Mouse (Mus musculus) adrenal gland, adult 2 months (tissue): Measurements from ENCODE around the gene Nptxr. TPM values are rescaled to one million over a fixed set of nuclear protein-coding genes. Genes with fewer than 3 reads are reported as not detected.

Experiments
- DNase-seq: peaks from one replicate; pipeline ENCODE4 v3.0.0; 2021
- long read RNA-seq: library from polyadenylated mRNA; stranded (forward); transcript quantifications from one replicate; pipeline ENCODE4 v2.0.0, GENCODE M21; 2021
- polyA plus RNA-seq: library from polyadenylated mRNA; depleted of rRNA; stranded (reverse); fragments of >200 nt; gene quantifications from 2 replicates; pipeline ENCODE4 v1.2.3, GENCODE M21; 2012; rRNA removed
- total RNA-seq, 2 experiments: library from RNA; stranded (reverse); gene quantifications; 2 replicates each; pipeline ENCODE4 v1.2.3; 2021

Gene Nptxr
- 1 to 10 TPM; 4.4 to 7.9 TPM for total RNA-seq
- polyA plus RNA-seq = 5.5 and 6.3 TPM in 2 replicates
- long read RNA-seq, full-length matches to known transcripts = 5 of 8 reads
- long read RNA-seq, partial matches to known transcripts = 0 of 8 reads
- long read RNA-seq, other reads (novel, unspliced or antisense) = 3 of 8 reads

DNA sequence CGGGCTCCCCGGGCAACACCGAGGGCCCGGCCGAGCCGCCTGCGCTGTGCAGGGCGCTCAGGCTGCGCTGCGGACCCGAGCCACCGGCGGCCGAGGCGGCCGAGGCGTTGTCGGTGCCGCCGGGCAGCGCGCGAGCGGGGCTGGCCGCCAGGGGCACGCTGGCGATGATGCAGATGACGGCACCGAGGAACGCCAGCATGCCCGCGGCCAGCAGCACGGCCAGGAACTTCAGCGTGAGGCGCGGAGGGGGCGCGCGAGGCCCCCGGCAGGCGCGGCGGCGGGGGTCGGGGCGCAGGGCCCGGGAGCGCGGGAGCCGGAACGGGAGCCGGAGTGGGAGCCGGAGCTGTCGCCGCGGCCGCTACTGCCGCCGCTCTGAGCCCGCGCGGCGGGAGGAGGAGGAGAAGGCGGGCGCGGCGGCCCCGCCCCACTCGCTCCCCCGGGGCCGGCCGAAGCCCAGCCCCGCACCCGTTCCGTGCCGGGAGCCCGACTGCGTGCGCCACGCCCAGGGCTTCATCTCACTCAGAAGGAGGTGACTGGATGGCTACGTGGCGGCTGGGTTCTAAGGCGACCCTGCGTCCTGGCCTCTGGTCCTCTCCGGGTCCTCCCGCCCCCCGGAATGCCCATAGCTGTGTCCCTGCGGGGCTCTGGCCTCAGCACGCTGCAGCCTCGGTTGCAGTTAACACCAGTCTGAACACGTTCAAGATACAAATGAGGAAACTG is at the start of gene Nptxr:
TSS of gene Nptxr (minus strand) at position 415 of the 720 bp plus-strand sequence.
- peak; percentile 78 for DNase-seq

DNA sequence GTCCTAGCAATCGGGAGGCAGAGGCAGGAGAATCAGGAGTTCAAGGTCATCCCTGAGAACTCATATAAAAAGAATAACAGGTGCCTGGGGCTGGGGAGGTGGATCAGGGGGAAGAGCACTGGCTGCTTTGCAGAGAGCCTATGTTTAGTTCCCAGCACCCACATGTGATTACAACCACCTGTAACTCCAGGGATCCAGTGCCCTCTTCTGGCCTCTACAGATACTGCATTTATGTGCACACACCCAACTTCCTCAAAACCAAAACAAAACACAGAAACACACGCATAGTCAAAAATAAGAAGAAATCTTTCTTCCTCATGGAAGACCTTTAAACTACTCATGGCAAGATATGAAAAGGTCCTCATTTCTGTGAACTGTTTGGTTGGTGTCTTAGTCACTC is 45.6 kb upstream of the Nptxr start:
- DNase-seq = no peak

DNA sequence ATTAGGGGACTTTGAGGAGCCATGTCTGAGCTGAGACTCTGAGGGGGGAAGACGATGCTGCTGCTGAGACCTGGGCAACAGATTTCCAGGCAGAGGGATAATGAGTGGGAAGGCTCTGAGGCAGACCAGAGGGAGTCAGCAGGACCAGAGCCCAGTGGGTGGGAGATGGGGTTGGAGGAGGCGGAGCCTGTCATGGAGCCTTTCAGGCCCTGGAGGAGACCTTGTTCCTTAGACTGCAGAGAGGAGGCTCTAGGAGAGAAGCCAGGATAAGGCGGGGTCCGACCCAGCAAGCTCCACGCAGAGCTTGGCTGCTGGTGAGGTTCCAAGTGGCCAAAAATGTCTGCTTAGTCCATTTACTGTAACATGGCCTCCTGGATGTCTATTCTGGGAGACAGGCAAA is 42.5 kb upstream of the Nptxr start:
- DNase-seq = no peak

DNA sequence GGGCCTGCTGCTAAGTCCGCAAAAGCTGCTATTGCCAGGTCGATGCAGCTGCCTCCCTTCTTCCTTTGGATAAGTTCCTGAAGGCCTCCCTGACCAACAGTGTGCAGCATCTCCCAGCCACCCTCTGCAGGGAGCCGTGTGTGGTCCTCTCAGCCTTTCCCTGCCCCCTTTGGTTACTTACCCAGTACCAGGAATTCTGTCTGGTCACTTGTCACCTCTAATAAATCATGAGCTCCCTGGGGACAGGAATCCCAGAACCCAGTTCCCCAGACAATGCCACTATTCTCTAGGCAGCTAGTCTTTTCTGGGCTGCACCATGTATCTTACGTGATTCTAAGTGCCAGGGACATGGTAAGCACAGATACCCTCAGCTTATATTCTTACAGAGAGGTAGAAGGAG is 41.4 kb upstream of the Nptxr start:
- no peak for DNase-seq

DNA sequence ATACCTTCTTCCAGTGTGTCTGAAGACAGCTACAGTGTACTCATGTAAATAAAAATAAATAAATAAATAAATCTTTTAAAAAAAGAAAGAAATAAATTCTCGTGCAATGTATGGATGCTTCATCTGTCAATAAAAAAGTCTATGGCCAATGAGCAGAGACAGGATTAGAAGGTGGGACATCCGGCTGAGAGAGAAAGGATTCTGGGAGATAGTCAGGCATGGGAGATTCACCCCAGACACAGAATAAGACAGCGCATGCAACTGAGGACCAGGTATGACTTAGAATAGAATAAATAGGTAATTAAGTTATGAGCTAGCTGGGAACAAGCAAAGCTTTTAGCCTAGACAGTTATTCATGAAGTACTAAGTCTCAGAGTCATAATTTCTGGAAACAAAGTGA is 38.4 kb upstream of the Nptxr start:
- no peak for DNase-seq

DNA sequence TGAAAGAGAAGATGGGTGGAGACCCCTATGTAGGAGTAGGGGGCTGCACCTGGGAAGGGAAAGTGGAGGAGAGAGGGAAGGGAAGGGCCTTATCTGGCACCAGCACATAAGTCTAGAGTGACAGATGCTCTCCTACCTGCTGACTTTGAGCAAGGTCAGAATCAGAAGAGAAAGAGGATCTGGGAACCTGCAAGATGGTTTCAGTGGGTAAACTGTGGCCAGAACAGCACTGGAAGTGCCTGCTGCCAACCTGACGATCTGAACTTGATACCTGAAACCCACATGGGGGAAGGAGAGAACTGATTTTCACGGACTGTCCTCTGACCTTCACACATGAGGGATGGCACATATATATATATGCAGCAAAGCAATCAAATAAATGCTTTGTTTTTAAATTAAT is 35.7 kb upstream of the Nptxr start:
- DNase-seq = no peak

DNA sequence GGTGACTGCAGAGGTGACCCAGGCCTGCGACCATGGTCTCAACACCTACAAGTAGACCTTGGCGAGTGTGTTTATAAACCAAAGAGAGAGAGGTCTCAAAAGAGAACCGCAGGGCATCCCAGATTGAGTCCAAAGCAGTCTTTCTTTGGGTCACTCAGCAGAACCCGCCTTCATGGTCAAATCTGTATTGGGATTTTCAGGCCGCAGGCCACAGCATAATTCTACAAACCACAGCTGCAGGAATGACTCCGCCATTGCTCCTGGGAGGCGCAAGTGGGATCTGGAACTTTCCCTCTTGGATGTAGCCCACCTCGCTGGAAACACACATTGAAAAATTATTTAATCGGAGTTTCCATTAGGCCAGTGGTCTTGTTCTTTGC is 30.3 kb upstream of the Nptxr start:
- no peak for DNase-seq

DNA sequence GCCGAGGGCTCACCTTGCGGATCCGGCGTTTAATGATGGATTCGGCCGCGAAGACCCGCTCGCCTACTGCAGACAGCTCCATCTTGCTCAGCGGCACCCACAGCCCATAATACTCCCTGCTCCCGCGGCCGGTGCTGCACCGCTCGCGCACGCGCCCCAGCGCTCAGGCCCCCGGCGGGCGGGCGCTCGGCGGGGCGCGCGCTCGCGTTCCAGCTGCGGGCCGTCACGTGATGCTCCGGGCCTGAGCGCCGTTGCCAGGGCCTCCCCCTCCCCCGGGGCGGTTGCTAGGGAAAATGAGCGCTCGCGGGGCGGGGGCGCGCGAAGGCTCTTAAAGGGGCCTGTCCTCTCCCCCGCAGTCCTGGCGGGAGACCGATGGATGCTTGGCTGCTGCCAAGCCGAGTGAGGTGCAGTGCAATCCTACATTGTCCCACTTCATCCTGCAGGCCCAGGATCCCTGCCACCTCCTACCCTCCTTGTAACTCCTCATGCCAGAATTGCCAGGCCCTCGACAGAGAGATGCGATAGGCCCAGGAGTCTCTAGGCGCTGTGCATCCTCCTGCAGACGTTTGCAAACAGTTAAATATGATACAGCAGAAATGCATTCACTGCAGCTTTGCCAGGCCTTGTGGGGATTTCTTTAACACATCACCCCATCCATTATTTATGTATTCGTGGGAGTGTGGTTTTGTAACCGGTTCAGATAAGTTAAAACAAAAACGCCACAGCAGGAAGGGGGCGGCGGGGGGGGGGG is 29.7 kb upstream of the Nptxr start, which contains the start of the genes Npcd and Cbx6:
TSS of gene Npcd (minus strand) at position 108 of the 751 bp plus-strand sequence.
TSS of gene Cbx6 (minus strand) at position 559 of the 751 bp plus-strand sequence.
- DNase-seq = peak; percentile 97

DNA sequence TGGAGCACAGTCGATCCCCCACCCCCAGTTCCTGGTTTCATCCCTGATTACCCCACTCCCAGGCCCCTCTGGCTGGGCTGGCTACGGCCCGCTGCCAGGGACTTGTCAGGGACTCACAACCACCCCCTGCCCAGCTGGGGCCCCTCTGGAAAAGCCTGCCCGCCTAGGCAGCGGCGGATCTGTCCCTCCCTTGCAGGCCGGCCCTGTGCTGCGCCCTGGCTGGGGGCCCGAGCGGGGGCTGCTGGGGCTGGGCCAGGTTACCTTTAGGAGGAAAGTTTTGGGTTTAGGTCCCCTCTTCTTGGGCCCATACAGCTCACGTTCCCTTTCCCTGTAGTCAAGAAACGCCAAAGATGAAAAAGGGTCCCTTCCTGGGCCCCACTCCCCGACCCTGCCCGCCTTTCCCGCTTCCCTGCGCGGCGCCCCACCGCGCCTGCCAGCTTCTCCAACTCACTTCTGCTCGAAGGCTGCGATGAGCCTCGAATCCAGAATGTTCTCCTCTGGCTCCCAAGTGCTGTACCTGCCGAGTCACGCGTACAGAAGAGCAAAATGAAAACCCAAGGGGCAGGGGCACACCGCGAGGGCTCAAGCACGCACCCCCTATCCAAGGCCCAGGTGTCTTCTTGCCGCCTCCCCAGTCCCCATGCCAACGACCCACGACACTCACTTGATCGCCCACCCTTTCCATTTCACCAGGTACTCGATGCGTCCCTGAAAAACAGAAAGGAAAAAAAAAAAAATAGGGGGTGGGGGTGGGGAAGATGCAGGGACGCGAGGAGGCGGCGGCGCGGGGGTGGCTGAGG is 28.9 kb upstream of the Nptxr start:
- peak; percentile 48 for DNase-seq

DNA sequence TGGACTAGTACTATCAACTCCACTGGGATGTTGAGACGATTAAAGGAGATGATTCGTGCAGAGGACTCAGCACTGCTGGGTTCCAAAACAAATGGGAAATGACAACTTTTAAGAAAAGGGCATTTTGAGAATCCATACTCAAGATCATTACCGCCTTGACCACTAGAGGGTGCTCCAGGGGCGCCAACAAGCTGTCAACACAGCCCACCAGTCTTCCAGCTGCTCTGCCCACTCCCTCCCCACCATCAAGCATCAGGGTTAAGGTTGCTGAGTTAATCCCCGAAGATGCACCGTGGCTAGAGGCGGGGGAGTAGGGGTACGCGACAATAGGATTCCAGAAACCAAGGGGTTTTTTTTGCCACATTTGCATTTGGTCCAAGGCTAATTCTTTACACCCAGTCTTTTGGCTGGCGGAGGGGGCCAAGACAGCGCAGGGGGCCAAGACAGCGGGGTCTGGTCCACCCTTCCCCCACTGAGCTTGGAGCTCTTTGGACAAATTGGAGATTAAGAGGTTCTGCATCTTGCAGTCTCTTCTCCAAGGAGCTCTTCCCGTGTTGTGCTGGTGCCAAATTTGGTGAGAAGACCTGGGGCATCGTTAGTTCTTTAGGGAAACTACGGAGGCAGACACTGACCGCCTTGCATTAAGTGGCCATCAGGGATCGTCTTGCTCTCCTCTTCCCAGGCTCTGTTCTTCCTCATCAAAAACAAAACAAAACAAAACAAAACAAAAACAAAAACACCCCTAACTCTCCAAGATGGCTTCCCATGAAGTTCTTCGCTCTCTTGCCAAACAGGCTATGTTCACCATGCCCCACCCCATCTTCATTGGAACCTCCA is 27.7 kb upstream of the Nptxr start:
- DNase-seq = peak; percentile 65

DNA sequence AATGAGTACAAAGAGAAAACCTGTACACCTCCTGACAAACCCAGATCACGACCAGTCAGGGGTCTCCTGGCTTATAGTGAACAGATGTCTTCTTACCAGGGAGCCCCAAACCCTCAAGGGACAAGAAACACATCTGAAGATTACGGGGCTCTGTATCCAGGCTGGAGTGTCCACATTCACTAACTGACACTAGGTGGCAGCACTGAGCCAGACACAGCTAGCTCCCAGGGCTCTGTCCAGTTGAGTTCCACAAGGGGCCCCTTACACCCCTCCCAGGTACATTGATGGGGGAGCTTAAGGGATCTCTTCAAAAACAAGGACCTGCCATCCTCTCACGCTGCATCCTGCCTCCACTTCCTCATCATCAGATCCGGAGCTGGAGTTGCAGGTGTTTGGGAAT is 25.8 kb upstream of the Nptxr start:
- DNase-seq = peak; percentile 64

DNA sequence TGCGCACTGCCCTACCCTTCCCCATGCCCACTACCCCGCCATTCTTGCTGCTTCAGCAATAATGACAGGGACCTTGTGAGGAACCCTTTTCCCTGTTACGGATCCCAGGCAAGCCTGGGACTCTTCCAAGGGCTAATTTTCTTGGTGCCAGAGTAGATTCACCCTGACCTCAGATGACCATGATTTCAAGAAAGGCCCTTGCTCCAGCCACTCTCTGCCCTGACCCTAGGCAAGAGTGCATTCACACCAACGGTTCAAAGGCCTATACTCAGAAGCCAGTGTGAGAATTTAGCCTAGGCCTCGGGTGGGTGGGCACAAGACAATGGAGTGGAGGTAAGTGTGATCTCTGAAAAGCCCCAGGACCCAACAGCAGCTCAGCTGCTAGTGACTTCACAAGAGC is 24.9 kb upstream of the Nptxr start:
- DNase-seq = no peak

DNA sequence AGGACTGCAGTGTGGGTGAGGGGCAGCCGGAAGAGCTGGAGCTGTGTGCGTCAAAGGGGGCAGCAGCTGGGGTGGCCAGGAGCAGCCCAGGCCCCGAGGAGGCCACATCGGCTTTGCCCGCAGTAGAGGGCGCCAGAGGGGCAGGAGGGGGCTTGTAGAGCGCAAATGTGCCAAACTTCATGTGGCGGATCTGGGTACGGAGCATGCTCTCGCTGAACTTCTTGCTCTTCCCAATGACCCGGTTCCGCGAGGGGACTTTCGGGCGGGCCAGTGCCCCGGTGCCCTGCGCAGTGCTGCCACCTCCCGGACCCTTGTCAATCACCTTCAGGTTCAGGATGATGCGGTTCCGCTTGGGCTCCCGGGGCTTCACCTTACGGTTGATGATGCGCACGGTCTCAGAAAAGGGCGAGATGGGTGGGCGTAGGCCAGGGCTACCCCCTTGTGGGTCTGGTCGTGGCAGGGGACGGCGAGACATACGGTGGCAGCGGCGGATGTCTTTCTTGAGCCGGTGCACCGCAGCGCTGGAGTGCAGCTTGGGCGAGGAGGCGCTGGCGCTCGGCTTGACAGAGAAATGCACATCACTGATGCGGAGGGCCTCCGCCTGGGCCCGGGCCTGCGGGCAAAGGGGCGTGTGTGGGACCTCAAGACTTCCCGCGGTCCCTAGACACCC is 23.9 kb upstream of the Nptxr start:
- no peak for DNase-seq

DNA sequence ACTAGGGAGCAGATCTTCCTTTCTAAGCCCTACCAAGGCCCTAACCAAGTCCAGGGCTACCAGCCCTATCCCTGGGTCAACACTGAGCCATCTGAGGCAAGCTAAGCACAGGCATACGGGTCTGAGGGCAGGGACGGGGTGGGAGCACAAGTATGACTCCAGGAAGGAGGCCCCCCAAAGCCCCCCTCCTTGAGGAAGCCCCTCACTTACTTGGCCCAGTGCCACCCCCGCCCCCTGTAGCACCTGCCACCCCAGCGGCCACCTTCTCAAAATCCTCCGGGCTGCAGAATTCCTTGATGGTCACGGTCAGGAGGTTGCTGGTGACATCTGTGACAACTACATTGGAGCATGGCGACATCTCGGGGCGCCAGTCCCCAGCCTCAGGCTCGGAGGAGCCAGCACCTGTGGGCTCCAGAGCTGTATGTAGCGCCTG is 23.2 kb upstream of the Nptxr start:
- no peak for DNase-seq

DNA sequence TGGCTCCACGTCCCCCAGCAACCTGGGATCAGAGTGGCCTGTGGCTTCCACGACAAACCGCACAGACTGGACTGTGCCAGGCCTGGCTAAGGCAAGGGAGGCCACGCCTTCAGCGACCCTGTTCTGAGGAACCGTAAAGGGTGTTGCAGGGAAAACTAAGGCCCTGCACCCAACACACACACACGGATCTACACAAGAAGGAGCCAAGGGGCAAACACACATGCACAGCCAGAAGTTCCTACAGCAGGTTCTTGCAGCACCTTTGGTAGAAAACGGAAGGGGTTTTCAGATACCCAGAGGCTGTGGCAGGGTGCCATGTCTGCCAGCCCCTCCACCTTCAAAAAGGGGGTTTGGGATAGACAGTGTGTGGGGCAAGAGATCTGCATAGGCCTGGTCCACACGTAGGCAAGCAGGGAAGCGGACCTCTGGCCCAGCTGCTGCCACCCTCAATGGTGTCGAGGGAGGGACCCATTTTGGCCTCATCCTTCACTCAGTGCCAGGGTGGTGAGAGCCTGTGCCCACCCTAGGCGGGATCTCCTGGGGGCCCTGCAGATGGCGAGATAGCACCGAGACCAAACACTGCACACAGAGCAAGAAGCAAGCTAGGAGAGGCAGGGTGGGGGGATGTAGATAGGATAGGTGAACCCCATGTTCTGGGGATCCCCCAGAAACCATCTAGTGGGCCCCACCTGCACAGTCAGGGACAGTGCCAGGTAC is 22.7 kb upstream of the Nptxr start:
- DNase-seq = no peak

DNA sequence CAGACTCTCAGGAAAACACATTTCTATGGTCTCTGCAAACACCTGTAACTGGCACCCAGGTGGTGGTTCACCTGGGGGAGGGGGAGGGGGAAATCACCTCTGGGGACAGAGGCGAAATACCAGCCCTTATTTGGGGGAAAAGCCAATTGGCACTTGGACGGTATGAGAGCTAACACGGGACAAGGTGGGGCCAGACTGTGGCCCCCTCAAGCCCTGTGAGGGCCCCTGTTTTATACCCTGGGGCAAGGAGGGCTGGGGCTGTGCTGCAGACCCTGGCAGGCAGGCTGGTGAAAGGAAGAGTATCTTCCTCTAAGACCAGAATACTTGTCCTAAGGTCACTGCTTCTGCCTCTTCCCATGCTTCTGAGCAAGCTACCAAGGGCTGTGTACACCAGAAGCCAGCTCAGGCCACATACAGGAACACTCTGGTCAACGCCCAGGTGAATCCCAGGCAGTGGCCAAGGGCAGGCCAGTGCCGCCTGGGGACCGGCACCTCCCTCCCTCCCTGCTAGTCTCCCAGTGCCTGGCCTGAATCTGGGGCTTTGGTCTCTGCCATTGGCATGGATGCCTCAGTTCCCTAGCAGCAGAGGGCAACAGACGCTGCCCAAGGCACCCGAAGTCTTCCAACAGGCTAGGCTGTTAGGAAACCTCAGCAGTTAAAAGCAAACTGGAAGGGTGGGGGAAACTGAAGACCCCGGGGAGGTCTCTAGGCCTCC is 21.8 kb upstream of the Nptxr start:
- no peak for DNase-seq

DNA sequence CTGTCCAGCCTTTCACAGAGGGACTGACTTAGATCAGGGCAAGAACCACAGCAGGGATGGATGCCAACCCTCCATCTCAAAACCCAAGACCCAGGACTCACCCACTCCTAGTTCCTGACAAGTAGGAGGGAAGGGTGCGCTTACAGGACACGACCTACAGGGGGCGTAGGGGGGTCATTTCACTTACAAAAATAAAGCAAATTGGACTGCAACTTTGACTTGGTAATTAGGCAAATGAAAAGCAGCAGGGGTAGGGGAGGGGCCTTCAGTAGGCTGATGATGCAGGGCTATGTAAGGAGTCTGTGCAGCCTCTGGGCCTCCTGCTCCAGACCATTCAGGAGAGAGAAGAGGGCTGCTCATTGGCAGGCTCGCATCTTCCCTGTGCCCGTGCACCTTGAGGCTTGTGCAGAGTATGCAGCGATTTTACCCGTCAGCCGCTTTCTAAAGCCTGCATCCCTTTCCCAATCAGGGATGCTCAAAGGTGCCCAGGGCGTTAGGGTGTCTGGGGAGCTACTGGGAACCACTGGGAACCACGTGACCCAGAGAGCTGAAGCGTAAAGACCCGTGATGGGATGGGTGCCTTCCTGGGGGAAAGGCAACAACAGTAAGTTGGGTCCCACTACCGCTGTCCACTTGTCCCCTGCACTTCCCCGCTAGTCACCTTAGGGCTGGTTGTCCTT is 20.7 kb upstream of the Nptxr start:
- DNase-seq = no peak

DNA sequence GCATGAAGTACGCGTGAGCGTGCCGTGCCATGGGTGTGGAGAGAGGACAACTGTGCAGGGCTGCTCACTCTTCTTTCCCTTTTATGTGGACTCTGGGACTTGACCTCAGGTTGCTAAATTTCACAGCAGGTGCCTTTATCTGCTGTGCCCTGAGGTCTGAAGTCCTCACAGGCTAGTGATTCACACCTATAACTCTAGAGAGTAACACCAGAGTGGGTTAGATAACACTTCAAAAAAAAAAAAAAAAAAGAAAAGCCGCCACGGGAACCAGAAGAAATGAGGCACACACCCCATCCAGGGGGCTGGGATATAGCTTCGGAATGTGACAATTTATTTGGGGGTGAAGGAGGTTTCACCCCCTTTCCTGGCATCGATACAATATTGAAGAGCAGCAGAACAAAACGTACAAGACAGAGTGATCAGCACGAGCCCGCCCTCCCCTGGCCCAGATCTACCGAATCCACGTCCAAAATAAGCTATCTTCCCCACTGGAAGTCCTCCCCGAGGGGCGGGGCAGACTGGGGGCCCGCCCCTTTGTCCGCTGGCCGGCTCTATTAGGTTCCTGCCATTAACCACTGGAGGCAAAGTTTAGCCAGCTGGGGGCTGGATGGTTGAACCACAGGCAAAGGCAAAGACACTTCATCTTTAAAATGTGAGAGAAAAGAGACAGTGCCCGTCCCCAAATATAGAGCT is 19.2 kb upstream of the Nptxr start:
- DNase-seq = peak; percentile 41
